Mouse (Mus musculus) CD4-positive, CD25-positive, alpha-beta regulatory T cell, adult 4 months (primary cell): ENCODE measurements at regions not wholly inside any gene's neighbourhood (a gene's known extent, or its start where the extent isn't known, plus 50 kb on each side); places are given as distances from the start of the nearest gene placed in this dataset.
A peak's percentile ranks its signal among the peaks of the same experiment; 100 is the strongest.

Experiments
- ATAC-seq: one replicate; pipeline ENCODE4 v1.8.0; 2017

GRCm38 (mm10) chr16:50700811-50701517, 110.0 kb upstream of the Ccdc54 start:
- no peak for ATAC-seq

DNA sequence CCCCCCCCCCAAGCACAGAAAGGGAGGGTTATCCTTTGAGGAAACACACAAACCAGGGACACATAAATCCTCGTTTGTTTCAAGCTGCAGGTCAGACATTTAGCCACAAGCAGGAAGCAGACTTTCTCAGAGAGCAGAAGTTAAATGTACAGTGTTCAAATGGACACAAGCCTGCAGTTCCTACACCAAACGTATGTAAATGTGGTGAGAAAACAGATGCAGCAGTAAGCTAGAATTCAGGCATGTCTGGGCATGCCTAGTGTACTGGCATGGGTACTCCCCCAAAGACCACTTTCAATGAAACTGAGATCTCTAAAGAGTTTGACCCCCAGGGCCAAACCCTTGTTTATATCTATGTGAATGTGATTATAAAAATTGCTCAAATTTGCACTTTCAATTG, 109.2 kb upstream of the Ccdc54 start:
- ATAC-seq = no peak

GRCm38 (mm10) chr16:50697722-50698121, 106.8 kb upstream of the Ccdc54 start:
- no peak for ATAC-seq

- ATAC-seq = no peak
Observed at GRCm38 (mm10) chr16:50696052-50696451, 105.1 kb upstream of the Ccdc54 start.

DNA sequence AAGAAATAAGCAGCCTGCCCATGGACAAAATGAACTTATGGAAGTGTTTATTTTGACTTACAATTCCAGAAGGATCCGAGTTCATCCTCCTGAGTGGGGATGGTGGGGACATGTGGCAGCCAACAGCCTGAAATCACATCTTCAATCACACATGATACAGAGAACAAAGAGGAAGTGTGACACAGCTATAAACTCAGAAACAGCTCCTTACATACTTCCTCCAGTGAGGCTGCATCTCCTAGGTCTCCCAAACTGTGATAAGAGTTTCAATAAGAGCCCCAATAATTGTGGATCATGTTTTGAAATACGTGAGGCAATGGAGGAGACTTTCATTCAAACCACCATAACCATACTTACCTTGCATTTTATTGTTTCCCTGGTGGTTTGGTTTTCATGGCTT, 103.1 kb upstream of the Ccdc54 start:
- ATAC-seq = no peak

DNA sequence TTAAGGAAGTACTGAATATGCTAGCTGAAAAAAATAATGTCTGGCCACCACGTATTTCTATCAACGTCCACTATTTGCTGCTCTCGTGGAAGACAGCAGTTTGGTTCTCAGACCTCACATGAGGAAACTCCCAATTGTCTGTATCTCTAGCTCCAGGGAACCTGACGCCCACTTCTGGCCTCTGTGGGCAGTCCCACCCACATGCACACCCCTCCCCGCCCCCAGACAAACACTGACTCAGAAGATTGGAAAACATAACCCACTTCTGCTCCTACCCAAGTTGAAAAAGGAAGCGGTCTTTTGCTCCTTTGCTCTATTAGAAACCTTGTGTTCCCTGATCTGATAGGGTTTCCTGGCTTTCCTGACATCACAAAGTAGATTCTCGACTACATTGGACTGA, 99.9 kb upstream of the Ccdc54 start:
- ATAC-seq = no peak

DNA sequence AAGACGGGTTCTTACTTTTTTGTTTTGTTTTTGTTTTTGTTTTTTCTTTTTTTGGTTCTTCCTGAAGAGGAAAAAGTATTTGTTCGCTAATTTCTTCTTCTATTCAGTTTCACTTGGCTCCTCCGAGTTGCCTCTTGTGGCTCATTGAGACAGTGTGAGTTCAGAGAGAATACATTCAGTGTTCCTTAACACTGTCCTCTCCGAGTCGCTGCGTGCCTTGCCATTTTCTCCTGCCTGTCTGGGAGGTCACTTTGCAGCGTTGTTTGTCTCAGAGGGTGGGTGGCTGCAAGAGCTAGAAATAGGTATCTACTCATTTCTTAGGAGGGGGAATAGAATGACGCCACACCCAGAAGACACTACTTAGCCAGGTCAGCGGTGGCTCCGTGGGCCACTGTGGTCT, 98.6 kb upstream of the Ccdc54 start:
- no peak for ATAC-seq

DNA sequence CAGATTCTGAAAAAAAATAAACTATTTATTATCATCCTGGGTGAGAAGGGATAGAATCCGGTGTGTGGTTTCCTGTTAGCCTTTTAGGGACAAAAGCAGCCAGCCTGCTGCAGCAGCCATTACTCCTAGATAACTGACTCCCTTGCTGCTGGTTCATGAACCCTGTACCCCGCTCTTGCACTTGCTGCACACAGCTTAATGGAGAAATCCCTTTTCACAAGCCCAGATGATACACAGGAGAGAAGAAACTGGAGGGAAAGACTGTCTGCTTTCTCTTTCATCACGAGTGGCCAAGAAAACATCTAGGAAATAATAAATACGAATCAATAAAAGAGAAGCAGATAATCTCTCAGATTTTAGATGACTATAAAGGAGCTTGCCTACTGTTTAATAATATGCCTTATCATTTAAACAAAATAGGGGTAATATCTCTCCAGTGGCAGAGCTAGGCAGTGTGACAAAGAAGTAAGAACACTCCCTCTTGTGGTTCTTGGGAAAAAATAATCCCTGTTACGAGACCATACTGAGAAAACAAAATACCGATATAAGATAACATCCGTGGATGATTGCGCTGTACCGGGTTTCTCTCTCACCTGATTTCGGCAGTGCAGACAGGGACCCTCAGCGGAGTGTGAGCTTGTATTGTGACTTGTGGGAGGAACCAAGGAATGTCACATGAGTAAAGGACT, 98.0 kb upstream of the Ccdc54 start:
- peak; percentile 34 for ATAC-seq

DNA sequence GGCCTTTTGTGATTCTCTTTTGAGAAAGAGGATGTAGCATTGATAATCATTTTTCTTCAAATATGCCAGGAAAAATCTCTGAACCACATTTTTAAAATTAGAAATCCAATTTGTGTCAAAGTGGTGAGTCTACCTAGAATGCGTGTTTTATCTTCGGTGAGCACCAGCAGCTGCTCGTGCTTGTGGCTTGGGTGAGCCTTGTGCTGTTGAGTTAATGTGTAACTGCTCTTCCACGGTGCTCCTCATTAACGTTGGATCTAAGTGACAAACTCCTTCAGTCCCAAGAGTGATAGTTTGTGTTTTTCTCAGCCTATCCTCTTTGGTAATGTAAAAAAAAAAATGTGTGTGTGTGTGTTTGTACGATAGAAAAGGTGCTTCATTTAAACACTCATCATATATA, 88.7 kb upstream of the Ccdc54 start:
- ATAC-seq = no peak

GRCm38 (mm10) chr16:50673339-50673738, 82.4 kb upstream of the Ccdc54 start:
- ATAC-seq = no peak

GRCm38 (mm10) chr16:50672713-50673112, 81.8 kb upstream of the Ccdc54 start:
- no peak for ATAC-seq

- ATAC-seq = no peak
Observed at GRCm38 (mm10) chr16:50671170-50671569, 80.2 kb upstream of the Ccdc54 start.

GRCm38 (mm10) chr16:50664240-50664639, 73.3 kb upstream of the Ccdc54 start:
- ATAC-seq = no peak
